ENCODE assay signal across 16 mouse cellular contexts in the genomic region with DNA sequence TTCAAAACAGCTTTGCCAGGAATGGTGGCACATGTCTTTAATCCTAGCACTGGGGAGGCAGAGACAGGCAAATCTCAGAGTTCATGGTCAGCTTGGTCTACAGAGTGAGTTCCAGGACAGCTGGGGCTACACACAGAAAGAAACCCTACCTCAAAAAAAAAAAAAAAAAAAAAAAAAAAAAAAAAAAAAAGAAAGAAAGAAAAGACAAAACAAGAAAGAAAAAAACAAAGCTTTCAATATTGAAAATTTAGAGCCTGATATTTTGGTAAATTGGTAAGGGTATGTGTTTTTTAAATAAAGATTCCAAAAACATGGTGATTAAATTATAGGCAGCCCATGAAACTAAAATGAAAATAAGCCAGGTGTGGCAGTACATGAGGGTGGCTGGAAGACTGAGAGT.
"Had no signal": no experiment of that assay in that cellular context is flagged by ENCODE, and none has a peak within 500 bp of the region (broad histone marks: within the 10 kb centered on the region; RNA-seq: fewer than 3 reads in every experiment).

No protein-coding gene starts in this region.

- H3K4me2 ChIP-seq: lung, embryonic 15.5 days; midbrain, embryonic 11.5 days; midbrain, embryonic 13.5 days; midbrain, embryonic 15.5 days; neural tube, embryonic 12.5 days; stomach, embryonic 15.5 days had no signal

- H3K4me3 ChIP-seq: lung, embryonic 15.5 days; megakaryocyte, embryonic 14.5 days; midbrain, embryonic 13.5 days; midbrain, embryonic 15.5 days; neural tube, embryonic 12.5 days; stomach, embryonic 15.5 days had no signal

- DNase-seq: lung, adult 2 months; lung, postnatal 14 days; lung, postnatal 36 days; right cerebral cortex, postnatal 14 days; thymus, adult 2 months; thymus, postnatal 25 days; thymus, postnatal 4 days had no signal

- H3K9me3 ChIP-seq: lung, embryonic 15.5 days; midbrain, embryonic 13.5 days; midbrain, embryonic 15.5 days; neural tube, embryonic 12.5 days; stomach, embryonic 15.5 days had no signal

- H3K36me3 ChIP-seq: lung, embryonic 15.5 days; midbrain, embryonic 13.5 days; midbrain, embryonic 15.5 days; neural tube, embryonic 12.5 days; stomach, embryonic 15.5 days had no signal

- H3K9ac ChIP-seq: lung, embryonic 15.5 days; midbrain, embryonic 13.5 days; midbrain, embryonic 15.5 days; neural tube, embryonic 12.5 days; stomach, embryonic 15.5 days had no signal

- H3K27ac ChIP-seq: lung, embryonic 15.5 days; macrophage; midbrain, embryonic 13.5 days; midbrain, embryonic 15.5 days; neural tube, embryonic 12.5 days; stomach, embryonic 15.5 days had no signal

- H3K4me1 ChIP-seq: neural tube, embryonic 12.5 days had no signal

- ATAC-seq: lung, postnatal 0 days; midbrain, embryonic 13.5 days; midbrain, embryonic 15.5 days had no signal

- H3K27me3 ChIP-seq: lung, embryonic 15.5 days; megakaryocyte, embryonic 14.5 days; midbrain, embryonic 13.5 days; midbrain, embryonic 15.5 days; neural tube, embryonic 12.5 days; stomach, embryonic 15.5 days had no signal
